Mouse (Mus musculus) forebrain, embryonic 10.5 days (tissue): Measurements from ENCODE around the gene Ripor1. TPM values are rescaled to one million over a fixed set of nuclear protein-coding genes. Genes with fewer than 3 reads are reported as not detected.

Experiments
- DNase-seq: peaks from one replicate; pipeline ENCODE4 v3.0.0-alpha.2; 2017; ENCODE audit warnings: low spot score; ENCODE audit errors: extremely low spot score
- H3K27ac ChIP-seq: fragments of 300-500 bp; sonication (generic); 2 replicates; pipeline ENCODE4 v1.5.1; 2016; ENCODE audit warnings: mild to moderate bottlenecking
- H3K27me3 ChIP-seq: fragments of 300-500 bp; sonication (generic); 2 replicates; pipeline ENCODE4 v1.6.1; 2016; ENCODE audit warnings: mild to moderate bottlenecking; ENCODE audit not compliant: poor library complexity, severe bottlenecking
- H3K36me3 ChIP-seq: fragments of 300-500 bp; sonication (generic); replicated peaks from 2 replicates; pipeline ENCODE4 v1.6.1; 2016; ENCODE audit warnings: mild to moderate bottlenecking, moderate library complexity
- H3K4me1 ChIP-seq: fragments of 300-500 bp; sonication (generic); 2 replicates; pipeline ENCODE4 v1.6.1; 2016
- H3K4me3 ChIP-seq: fragments of 300-500 bp; sonication (generic); 2 replicates; pipeline ENCODE4 v1.5.1; 2016; ENCODE audit warnings: mild to moderate bottlenecking, moderate library complexity
- H3K9me3 ChIP-seq: fragments of 300-500 bp; sonication (generic); 2 replicates; pipeline ENCODE4 v1.6.1; 2016; ENCODE audit warnings: mild to moderate bottlenecking, moderate library complexity
- WGBS: fragments of 180-500 bp; shearing (Covaris S2); methylation state at CpG from one replicate; pipeline ENCODE4 v1.1.7; 2016; 5-methylcytosine and 5-hydroxymethylcytosine counted together
- polyA plus RNA-seq: library from polyadenylated mRNA; unstranded; fragments of >200 nt; fragmentation: Nextera tagmentation; extraction: Ambion mirVana; gene quantifications from 2 replicates; pipeline ENCODE4 v1.2.1, GENCODE M21; 2016

Gene Ripor1
- polyA plus RNA-seq, 1 experiment from 2014 or later: 13.9 TPM

GRCm38 (mm10) chr8:105623118-105623517 lies 18.1 kb downstream of the Ripor1 start:
- Histone ChIP-seq H3K27me3 (no peaks in the 10 kb centered on the region), H3K4me1 (peaks cover 38% of the 10 kb centered on the region), H3K4me3 (no peak overlapping the region; the same call in 1 of the 2 replicates), H3K36me3 (peaks cover 51% of the 10 kb centered on the region), H3K27ac (peak overlapping the region; percentile 48; the same call in 1 of the 2 replicates), H3K9me3 (no peaks in the 10 kb centered on the region)
- 18% methylated on average over 5 of the region's 5 CpGs for WGBS
- no peak for DNase-seq

GRCm38 (mm10) chr8:105623679-105624245 lies 18.7 kb downstream of the Ripor1 start:
- 64% methylated on average over 7 of the region's 7 CpGs for WGBS
- H3K4me1 ChIP-seq: peaks cover 38% of the 10 kb centered on the region
- H3K27me3 ChIP-seq: no peaks in the 10 kb centered on the region
- H3K9me3 ChIP-seq: no peaks in the 10 kb centered on the region
- H3K4me3 ChIP-seq: no peak overlapping the region
- 0 out of 2 replicates have a peak overlapping the region, but pooled peaks have one; percentile 30 for H3K27ac ChIP-seq
- H3K36me3 ChIP-seq: peaks cover 44% of the 10 kb centered on the region
- DNase-seq: no peak

GRCm38 (mm10) chr8:105624401-105624800 lies 19.3 kb downstream of the Ripor1 start:
- H3K27me3 ChIP-seq: no peaks in the 10 kb centered on the region
- peak overlapping the region; percentile 15; the same call in 1 of the 2 replicates for H3K27ac ChIP-seq
- no peak for DNase-seq
- 70% methylated on average over 3 of the region's 3 CpGs for WGBS
- H3K9me3 ChIP-seq: no peaks in the 10 kb centered on the region
- H3K4me3 ChIP-seq: no peak overlapping the region
- peaks cover 38% of the 10 kb centered on the region for H3K36me3 ChIP-seq
- H3K4me1 ChIP-seq: peaks cover 38% of the 10 kb centered on the region

- DNase-seq: no peak
- H3K27me3 ChIP-seq: no peaks in the 10 kb centered on the region
- H3K27ac ChIP-seq: peak overlapping the region; percentile 15; the same call in 1 of the 2 replicates
- peaks cover 36% of the 10 kb centered on the region for H3K36me3 ChIP-seq
- H3K4me3 ChIP-seq: no peak overlapping the region
- 88% methylated on average over 1 of the region's 1 CpGs for WGBS
- H3K9me3 ChIP-seq: no peaks in the 10 kb centered on the region
- peaks cover 38% of the 10 kb centered on the region for H3K4me1 ChIP-seq
Observed at GRCm38 (mm10) chr8:105624831-105625230, 19.8 kb downstream of the Ripor1 start.

GRCm38 (mm10) chr8:105626086-105626485 lies 21.0 kb downstream of the Ripor1 start:
- WGBS: 92% methylated on average over 1 of the region's 1 CpGs
- H3K36me3 ChIP-seq: peaks cover 28% of the 10 kb centered on the region
- DNase-seq: no peak
- no peak overlapping the region for H3K27ac ChIP-seq
- H3K4me1 ChIP-seq: peaks cover 38% of the 10 kb centered on the region
- H3K9me3 ChIP-seq: no peaks in the 10 kb centered on the region
- H3K27me3 ChIP-seq: no peaks in the 10 kb centered on the region
- H3K4me3 ChIP-seq: no peak overlapping the region

- no peak for DNase-seq
- Histone ChIP-seq H3K27me3 (no peaks in the 10 kb centered on the region), H3K4me1 (peaks cover 9% of the 10 kb centered on the region), H3K36me3 (peaks cover 7% of the 10 kb centered on the region; the same call in 1 of the 2 replicates), H3K4me3 (no peak overlapping the region), H3K9me3 (no peaks in the 10 kb centered on the region), H3K27ac (no peak overlapping the region)
- 91% methylated on average over 4 of the region's 4 CpGs for WGBS
Observed at GRCm38 (mm10) chr8:105629337-105629736, 24.3 kb downstream of the Ripor1 start.

- Histone ChIP-seq H3K27me3 (no peaks in the 10 kb centered on the region), H3K4me3 (peak overlapping the region; percentile 94), H3K27ac (peak overlapping the region; percentile 100; the same call in 1 of the 2 replicates), H3K9me3 (no peaks in the 10 kb centered on the region), H3K36me3 (peaks cover 14% of the 10 kb centered on the region), H3K4me1 (peaks cover 32% of the 10 kb centered on the region)
- DNase-seq: no peak
- 90% methylated on average over 2 of the region's 2 CpGs for WGBS
Observed at GRCm38 (mm10) chr8:105634771-105635458, 29.9 kb downstream of the Ripor1 start.

- no peaks in the 10 kb centered on the region for H3K9me3 ChIP-seq
- WGBS: 2% methylated on average over 11 of the region's 11 CpGs
- peaks cover 14% of the 10 kb centered on the region for H3K36me3 ChIP-seq
- DNase-seq: no peak
- H3K4me3 ChIP-seq: peak overlapping the region; percentile 94
- H3K27me3 ChIP-seq: no peaks in the 10 kb centered on the region
- H3K4me1 ChIP-seq: peaks cover 32% of the 10 kb centered on the region
- peak overlapping the region; percentile 100 for H3K27ac ChIP-seq
Observed at GRCm38 (mm10) chr8:105635481-105635880, 30.4 kb downstream of the Ripor1 start.

GRCm38 (mm10) chr8:105636018-105636962 lies 31.2 kb downstream of the Ripor1 start, which contains the start of gene Ctcf:
Ctcf (plus strand) TSS chr8:105636568.
- Histone ChIP-seq H3K27me3 (no peaks in the 10 kb centered on the region), H3K4me3 (peak within 1 kb of the TSS; percentile 94), H3K4me1 (peaks cover 32% of the 10 kb centered on the region), H3K9me3 (no peaks in the 10 kb centered on the region), H3K27ac (peak within 1 kb of the TSS; percentile 100), H3K36me3 (peaks cover 16% of the 10 kb centered on the region)
- peak; percentile 95 for DNase-seq
- WGBS: under 1% methylated on average over 124 of the region's 126 CpGs

- H3K27ac ChIP-seq: peak within 1 kb of the TSS; percentile 100
- H3K9me3 ChIP-seq: no peaks in the 10 kb centered on the region
- H3K36me3 ChIP-seq: peaks cover 16% of the 10 kb centered on the region
- H3K4me3 ChIP-seq: peak within 1 kb of the TSS; percentile 94
- peaks cover 32% of the 10 kb centered on the region for H3K4me1 ChIP-seq
- DNase-seq: no peak
- no peaks in the 10 kb centered on the region for H3K27me3 ChIP-seq
- under 1% methylated on average over 63 of the region's 63 CpGs for WGBS
Observed at GRCm38 (mm10) chr8:105636963-105637510, 32.0 kb downstream of the Ripor1 start, which contains the start of gene Agrp. Agrp (minus strand) TSS chr8:105637393.

- peaks cover 32% of the 10 kb centered on the region for H3K4me1 ChIP-seq
- H3K27ac ChIP-seq: peak overlapping the region; percentile 100
- no peaks in the 10 kb centered on the region for H3K9me3 ChIP-seq
- H3K4me3 ChIP-seq: peak overlapping the region; percentile 94
- 0% methylated on average over 11 of the region's 11 CpGs for WGBS
- DNase-seq: no peak
- no peaks in the 10 kb centered on the region for H3K27me3 ChIP-seq
- peaks cover 21% of the 10 kb centered on the region for H3K36me3 ChIP-seq
Observed at GRCm38 (mm10) chr8:105637601-105638041, 32.6 kb downstream of the Ripor1 start.

- H3K4me1 ChIP-seq: peaks cover 32% of the 10 kb centered on the region
- no peaks in the 10 kb centered on the region for H3K9me3 ChIP-seq
- no peak for DNase-seq
- 97% methylated on average over 4 of the region's 4 CpGs for WGBS
- H3K4me3 ChIP-seq: peak overlapping the region; percentile 94
- H3K27ac ChIP-seq: peak overlapping the region; percentile 100; the same call in 1 of the 2 replicates
- H3K36me3 ChIP-seq: peaks cover 26% of the 10 kb centered on the region
- no peaks in the 10 kb centered on the region for H3K27me3 ChIP-seq
Observed at GRCm38 (mm10) chr8:105638510-105638909, 33.5 kb downstream of the Ripor1 start.
